Mouse (Mus musculus) right cerebral cortex, postnatal 14 days (tissue): ENCODE measurements around the gene Ciao2a.

ENCODE experiments used
- DNase-seq: peaks from one replicate; pipeline ENCODE4 v3.0.0; 2022

Gene Ciao2a

DNA sequence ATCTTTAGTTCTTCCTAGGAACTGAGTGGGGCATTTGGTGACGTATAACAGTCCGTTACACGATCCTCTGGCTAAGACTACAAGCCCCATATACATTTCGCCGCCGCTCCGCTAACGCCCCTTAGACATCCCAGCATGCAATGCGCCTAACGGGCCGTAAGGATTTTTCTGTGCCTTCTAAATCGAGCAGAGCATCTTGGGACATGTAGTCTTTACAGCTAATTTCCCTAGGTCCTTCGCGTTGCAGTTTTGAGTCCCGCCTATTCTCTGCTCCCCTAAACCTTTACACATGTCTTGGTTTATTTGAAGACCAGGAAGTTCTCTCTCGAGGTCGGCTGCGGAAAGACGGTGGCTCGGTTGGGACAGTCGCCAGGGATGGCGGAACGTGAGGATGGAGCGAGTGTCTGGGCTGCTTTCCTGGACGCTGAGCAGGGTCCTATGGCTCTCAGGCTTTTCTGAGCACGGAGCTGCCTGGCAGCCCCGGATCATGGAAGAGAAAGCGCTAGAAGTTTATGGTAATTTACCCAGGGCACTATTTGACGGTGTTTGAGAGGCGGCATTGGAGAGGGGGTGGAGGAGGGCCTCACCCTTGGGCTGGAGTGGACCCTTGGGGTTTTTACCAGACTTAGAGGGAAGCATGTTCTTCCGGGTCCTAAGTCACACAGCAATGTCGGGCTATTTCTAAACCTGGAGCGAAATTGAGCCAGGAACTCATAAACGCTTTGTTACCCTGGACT lies at the start of gene Ciao2a, which contains the start of gene Snx1:
TSS of gene Ciao2a (plus strand) at position 156 of the 737 bp plus-strand sequence.
TSS of gene Snx1 (minus strand) at position 132 of the 737 bp plus-strand sequence.
- DNase-seq, result peak; percentile 90

- DNase-seq, result no peak
Observed at GRCm38 (mm10) chr9:66078072-66078471, 48.3 kb upstream of the Ciao2a start.

- DNase-seq, result no peak
Observed at GRCm38 (mm10) chr9:66078493-66078892, 47.9 kb upstream of the Ciao2a start.

DNA sequence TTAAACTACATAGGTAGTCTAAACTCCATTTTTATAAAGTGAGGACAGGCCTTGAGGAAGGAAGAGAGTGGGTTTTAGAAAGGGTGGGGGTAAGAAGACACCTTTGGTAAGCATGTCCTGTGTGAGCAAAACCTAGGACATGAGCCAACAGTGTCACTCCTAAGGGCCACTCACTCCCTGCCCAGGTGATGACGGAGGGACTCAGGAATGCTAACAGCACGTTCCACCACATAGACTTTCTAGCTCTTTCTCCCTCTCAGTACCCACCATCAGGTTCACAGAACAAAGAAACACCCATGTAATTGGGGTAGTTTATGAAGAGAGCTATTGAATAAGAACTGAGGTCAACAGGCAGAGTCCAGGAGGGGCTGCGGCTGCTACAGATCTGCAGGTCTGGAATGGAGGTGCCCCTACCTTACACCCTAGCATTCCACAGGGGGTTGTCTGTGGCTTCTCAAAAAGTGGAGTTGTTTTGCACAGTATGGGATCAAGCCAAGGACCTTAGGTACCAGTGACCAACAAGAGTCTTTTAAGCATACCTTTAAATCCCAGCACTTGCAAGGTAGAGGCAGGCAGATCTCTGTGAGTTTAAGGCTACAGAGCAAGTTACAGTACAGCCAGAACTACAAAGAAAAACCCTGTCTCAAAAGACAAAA lies 45.5 kb upstream of the Ciao2a start:
- DNase-seq, result no peak

DNA sequence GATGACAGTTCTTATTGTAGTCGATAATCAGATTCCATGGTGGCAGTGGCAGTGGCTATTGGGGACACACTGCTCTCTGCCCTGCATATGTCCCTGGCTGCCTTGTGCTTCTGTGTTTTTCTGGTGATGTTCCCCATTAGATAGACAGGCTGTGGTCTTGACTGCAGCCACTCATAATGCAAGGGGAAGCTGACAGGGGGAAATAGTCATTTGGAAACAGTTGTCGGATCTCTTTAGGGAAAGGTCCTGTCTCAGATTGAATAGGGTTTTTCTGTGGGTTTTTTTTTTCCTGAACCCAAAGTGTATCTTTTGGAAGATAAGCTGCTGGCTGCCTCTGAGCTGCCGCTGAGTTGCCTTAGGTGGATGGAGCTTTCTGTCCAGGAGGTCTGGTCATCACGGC lies 44.4 kb upstream of the Ciao2a start:
- no peak for DNase-seq

DNA sequence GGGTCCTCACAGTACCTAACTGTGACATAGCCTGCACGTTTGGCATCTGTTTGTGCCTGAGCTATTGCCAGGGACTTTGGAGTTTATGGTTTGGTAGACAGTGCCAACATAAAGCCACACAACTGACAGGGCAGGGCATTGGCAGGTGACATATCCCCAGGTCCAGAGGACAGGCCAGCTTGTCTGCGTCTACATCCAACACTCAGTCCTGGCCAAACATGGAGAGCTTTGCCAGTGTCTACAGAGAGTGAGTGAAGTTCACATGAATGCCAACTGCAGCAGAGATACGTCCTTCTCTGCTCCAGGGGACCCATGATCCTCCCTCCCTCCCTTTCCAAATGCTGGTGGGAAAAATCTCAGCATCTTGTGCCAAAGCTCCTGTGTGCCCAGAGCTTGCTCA lies 42.2 kb upstream of the Ciao2a start:
- no peak for DNase-seq

DNA sequence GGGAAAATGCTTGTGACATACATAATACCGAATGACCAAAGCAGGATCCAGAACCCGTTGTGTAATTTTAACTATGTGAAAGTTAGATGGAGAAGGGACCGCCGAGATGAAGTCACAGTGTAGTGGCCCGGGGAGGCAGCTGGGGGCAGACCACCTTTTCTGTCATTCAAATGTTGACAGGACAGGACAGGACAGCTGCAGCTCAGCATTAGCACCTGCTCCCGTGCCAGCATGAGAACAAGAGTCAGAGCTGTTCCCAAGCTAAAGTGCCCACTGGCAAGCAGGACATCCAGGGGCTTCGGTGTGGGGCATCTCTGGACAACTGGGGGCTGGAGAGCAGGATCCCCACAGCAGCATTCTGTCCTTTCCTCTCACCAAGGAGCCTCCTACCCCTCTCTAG lies 39.3 kb upstream of the Ciao2a start:
- DNase-seq, result no peak

- peak; percentile 55 for DNase-seq
Observed at GRCm38 (mm10) chr9:66088411-66088810, 38.0 kb upstream of the Ciao2a start.

GRCm38 (mm10) chr9:66090593-66091244 lies 35.7 kb upstream of the Ciao2a start:
- no peak for DNase-seq

- no peak for DNase-seq
Observed at GRCm38 (mm10) chr9:66091327-66092231, 34.8 kb upstream of the Ciao2a start.

- no peak for DNase-seq
Observed at GRCm38 (mm10) chr9:66092664-66093063, 33.7 kb upstream of the Ciao2a start.

DNA sequence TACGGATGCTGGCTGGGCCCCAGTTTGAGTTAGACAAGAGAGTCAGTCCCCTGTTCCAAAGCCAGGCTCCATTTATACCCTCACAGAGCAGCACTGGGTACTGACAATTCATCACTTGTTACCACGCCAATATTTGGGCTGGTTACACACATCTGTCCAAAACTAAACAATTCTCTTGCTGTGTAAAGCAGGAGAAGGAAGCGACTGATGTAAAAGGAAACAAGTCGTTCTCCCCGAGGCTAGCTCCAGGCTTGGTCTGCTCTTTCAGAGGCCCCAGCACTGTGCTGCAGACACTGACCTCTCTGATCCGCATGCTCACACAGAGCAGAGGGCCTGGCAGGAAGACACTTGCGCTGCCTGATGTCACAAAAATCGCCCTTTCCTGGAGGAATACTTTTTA lies 24.8 kb upstream of the Ciao2a start:
- DNase-seq, result no peak

DNA sequence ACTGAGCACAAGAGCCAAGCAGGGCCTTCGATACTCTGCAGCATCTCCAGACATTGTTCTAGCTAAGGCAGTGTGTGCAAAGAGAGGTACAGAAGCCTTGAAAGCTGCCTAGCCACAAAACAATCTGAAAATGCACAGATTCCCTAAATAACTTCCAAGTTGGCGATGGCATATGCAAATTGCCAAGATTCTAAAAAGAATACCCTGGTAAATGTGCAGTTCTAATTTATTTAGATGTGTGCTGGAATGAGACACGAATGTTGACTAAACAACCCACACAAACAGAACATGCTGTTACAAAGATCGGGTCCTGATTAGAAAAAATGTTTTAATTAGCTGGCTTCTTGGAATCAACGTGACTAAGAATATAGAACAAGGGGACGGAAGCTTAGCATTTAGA lies 23.7 kb upstream of the Ciao2a start:
- DNase-seq, result no peak

- no peak for DNase-seq
Observed at GRCm38 (mm10) chr9:66104601-66105000, 21.8 kb upstream of the Ciao2a start.

- DNase-seq, result no peak
Observed at GRCm38 (mm10) chr9:66105168-66105567, 21.2 kb upstream of the Ciao2a start.

DNA sequence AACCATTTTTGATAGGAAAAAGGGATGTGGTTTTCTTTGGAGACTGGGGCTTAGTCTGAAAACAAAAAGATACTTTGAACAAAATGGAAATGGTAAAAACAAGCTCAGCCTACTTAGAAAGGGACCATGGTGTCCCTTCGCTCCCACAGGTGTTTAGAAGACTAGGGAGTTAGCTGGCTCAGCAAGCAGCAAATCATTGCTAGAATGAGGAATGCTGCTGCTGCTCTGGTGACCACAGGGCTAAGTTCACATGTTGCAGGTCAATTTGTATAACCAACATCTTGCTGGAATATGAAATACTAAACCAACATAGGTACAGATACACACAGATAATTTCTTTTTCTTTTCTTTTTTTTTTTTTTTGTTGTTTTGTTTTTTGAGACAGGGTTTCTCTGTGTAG lies 16.8 kb upstream of the Ciao2a start:
- no peak for DNase-seq

GRCm38 (mm10) chr9:66110126-66110525 lies 16.3 kb upstream of the Ciao2a start:
- no peak for DNase-seq

DNA sequence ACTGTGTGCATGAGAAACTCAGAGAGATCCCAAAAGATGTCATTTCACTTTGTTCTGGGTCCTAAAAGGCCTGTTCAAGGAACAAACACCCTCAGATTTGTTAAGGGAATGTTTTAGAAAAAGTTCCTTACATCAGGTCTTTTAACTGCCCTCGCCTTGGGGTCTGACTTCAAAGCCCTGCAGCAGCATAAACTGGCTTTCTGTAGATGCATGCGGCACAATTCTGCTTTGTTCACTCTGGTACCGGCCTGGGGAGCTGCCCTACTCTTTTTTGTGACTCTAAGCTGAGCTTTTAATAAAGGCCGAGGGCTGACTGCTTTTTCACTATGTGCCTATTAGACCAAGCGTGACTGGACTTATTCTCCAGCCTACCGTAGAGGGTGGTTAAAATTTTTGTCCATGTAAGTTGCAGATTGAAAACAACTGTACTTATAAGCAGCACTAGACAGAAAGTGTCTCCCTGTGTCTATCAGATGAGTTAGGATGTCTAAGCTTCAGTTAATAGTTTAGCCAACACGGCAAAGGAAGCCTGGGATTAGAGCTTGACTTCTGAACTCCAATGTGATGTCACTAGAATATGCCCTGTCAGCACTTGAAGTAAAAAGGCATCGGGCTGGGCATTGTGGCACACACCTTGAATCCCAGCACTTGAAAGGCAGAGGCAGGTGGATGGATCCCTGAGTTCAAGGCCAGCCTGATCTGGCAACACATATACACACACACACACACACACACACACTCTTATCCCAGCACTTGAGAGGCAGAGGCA lies 15.6 kb upstream of the Ciao2a start:
- DNase-seq, result no peak

DNA sequence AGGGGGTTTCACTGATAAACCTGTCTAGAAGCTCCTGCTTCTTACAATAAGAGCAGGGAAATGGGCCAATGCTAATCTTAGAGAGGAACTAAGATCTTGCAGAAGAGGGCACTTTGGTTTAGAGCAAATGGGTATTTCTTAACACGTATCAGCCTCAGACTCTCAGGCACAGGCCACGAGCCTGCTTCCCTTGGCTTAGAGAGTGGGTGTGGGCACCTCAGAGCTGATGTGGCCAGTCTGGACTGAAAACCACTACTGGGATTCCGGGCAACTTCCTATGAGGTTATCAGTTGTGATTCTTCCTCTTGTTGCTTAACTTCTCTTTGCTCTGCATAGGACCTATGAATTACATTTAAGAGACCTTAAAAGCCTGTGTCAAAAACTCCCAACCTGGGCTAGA lies 12.1 kb upstream of the Ciao2a start:
- DNase-seq, result no peak

DNA sequence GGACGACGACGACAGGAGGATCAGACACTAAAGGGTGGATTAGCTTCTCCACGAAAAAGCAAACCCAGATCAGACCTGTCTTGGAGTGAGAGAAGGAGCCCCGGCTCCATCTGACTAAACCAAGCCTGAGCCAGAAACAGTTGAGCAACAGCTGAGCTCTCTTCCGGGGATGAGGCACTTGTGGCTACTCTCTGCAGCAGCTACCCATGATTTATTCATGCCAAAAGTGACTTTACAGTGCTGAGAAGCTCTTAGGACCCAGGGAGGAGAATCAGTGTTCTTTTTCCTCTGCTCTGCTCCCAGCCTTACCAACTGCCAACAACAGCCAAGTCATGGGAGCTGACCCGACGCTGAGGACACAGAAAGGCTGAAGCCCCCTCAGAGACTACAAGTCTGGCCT lies 9.5 kb upstream of the Ciao2a start:
- DNase-seq, result no peak

DNA sequence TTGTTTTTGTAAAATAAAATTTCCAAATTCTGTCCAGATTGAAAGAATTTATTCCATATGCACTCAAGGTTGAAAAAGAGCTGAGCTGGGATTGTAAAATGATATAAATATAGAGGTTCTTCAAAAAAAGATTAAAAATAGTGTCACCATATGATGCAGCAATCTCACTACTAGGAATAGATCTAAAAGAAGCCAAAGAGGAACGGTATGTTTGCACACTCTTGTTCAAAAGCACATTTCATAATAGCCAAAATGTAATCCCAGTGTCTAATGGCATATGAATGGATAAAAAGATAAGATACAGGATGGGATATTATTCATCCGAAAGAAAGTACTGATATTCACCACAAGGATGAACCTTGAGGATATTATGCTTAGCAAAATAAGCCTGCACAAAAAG lies 6.9 kb upstream of the Ciao2a start:
- no peak for DNase-seq

GRCm38 (mm10) chr9:66120106-66120505 lies 6.3 kb upstream of the Ciao2a start:
- no peak for DNase-seq
